Mouse (Mus musculus) thymus, postnatal 10 days (tissue): ENCODE measurements around the gene Elmod2.
"Not testable (repeated sequence)": the region's sequence is repeated elsewhere in the genome, so short reads cannot be mapped to it uniquely, and the experiment has no call there.

Source experiments
- DNase-seq, 2 experiments: peaks; one replicate each; pipeline ENCODE4 v3.0.0; 2021; ENCODE audit warnings: low spot score in 2 of 2

The Elmod2 gene

DNA sequence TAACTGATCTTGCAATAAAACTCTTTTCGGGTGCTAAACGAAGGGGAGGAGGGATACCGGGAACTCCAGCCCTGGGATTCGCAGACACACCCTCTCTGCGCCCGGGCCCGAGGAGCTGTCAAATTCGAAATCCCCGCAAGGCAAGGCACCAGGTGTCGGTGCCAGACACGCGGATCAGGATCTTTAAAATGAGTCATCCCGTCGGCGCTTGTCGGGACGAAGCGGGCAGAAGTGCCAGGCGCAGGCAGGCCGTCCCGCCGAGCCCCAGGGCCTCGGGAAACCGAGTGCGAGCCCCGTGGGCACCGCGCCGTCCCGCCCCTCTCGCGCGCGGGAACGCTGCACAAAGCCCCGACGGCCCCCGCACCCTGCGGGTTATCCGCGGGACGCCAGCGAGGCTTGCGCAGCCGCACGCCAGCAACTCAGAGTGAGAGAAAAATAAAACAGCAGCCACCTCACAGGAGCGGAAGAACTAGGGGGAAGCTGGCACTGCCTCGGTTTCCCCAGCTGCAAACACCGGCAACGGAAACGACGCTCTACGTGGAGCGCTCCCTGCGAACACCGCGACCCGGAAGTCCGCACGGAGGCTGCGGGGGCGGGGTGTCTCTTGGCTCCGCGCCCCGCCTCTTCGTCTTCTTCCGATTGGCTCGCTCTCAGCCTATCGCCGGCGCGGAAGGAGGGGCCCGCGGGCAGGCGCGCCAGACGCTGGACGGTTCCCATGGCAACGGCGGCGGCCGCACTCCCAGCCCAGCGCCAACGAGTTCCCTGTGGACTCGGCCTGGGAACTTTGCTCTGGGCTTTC lies at the start of gene Elmod2:
Gene Elmod2, minus strand, starts transcription at position 588 of the 799 bp plus-strand sequence.
- DNase-seq, result peak; percentile 92 to 97

DNA sequence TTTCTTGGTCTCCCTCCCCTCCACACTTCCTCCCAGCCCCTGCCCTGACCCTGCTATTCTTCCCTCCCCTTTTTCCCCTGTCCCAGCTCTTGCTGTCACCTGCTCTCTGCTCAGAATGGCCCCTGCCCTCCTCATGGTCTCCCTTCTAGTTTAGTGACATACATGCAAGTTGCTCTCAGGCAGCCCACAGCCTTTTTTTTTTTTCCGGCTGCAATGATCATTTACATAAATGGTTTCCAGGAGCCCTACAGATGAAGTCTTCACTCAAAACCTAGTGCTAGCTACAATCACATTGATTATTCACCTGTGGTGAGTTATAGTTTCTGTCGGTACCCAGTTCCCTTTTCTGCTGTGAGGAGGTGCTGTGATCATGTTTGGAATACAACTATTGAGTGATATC lies 48.7 kb upstream of the Elmod2 start:
- DNase-seq, result no peak

DNA sequence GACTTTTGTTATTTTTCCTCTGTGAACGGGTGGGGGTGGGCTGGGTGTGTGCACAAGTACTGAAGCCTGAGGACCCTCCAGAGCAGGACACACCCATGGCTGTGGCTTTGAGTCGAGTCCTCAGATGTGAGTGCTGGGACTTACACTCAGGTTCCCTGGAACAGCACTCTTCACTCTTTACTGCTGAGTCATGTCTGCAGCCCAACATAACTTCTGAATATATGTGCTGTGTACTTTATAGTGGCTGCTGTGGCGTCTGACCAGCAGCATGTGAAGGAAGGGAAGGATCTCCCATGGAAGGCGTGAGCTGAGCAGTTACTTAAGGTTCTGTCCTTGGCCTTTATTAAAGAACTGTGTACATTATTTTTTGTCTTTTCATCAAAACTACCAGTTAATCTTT lies 47.9 kb upstream of the Elmod2 start:
- DNase-seq, result no peak

DNA sequence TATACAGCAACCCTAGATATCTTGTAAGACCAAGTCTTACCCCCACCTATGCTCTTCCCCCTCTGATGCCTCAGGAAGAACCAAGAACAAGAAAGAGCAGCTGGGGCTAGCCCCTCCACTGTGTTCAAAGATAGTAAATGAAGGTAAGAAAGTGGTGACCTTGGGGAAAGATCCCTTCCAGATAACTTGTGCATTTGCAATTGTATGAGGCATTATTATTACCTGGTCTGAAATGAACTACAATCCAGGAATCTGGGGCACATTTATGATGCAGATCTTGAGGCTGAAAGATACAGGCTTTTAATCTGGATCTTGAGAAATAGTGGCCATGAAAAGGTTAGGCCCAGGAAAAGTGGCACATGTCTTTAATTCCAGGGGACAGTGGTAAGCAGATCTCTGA lies 44.9 kb upstream of the Elmod2 start:
- DNase-seq, result no peak

DNA sequence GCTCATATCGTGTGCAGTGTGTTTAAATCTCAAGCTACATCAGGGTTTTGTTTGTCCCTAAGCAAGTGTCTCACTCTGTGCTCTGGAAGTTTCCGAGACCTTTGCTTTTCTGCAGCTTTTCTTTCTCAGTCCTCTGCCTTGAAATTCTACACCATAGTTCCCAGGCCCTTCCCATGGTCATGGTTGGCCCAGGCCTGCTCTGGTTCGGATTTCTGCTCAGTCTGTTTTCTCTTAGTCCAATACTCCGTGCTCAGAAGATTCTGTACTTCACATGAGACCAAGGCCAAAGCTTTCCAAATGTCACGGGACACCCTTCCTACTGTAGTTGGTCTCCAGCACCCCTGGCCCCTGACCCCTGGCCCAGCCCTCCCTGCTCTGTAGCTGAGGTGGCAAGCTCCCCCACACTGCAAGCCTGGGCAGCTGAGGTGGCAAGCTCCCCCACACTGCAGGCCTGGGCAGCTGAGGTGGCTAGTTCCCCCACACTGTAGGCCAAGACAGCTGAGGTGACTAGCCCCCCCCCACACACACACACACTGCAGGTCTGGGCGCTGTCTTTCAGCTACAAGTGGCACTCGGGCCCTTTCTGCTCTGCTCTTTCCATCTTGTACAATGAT lies 31.0 kb upstream of the Elmod2 start:
- no peak for DNase-seq

DNA sequence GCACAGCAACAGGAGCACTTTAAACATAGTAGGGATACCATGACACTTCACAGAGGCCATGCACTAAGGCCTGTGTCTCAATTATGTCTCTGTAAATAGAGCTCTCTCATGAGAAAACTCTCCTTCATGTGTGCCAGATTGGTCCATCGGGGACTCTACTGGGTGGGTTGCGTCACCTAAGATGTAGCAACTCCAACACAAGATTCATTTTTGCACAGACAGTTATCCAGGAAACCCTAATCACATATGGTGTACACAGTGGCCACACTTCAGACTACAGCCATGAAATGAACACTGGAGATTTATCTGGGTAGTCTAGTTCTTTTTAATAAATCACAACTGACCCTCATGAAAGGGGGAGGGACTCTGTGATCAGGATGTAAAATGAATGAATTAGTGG lies 19.0 kb upstream of the Elmod2 start:
- no peak for DNase-seq

DNA sequence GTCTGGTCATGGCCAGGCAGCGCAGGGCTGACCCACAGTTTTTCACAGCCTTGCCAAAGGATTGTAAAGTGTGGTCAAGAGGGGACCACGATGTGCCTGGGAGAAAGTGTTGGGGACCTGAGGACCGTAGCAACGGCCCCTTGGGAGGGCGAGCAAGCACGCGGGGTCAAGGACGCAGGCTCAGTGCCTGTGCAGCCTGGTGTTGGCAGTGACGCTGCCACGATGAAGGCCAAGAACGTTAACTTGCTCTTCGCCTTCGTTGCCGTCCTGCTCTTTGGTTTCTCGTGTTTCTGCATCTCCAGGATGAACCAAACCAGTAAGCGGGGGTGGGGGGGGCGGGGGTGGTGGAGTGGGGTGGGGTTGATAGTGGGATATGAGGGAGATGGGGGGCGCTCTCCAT lies 16.0 kb upstream of the Elmod2 start, which contains the start of gene Mgat4d:
Gene Mgat4d, plus strand, starts transcription at position 209 of the 400 bp plus-strand sequence.
- DNase-seq, result no peak

DNA sequence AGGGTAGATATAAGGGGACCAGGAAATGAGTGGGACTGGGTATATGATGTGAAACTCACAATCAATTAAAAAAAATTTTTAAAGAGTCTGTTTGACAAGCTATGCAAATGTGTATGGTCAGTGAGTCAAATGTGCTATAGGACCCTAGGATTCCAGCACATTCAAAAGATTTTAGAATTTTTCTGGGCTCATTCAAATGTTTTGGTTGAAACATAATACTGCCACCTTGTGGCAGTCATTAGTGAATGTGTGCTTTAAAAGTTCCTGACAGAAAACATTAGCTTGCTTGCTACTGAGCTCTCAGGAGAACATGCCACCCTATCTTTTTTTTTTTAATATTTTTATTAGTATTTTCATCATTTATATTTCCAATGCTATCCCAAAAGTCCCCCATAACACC lies 10.4 kb upstream of the Elmod2 start:
- no peak for DNase-seq

DNA sequence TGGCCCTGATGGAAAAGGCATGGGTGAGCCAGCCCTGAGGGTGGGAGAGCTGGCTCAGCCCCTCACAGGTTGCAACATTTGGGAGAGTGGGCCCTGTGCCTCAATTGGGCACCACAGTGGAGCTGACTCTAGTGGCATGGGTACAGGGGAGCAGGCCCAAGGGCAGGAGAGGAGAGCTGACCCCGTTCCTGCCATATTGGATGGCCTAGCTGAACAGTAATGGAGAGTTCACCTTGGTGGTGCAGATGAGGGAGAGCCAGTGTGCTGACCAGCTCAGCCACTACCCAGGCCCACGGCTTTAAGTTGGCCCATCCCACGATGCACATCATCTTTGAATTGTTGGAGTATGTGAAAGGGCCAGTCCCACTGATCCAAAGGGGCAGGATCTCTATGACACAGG lies 9.8 kb upstream of the Elmod2 start:
- DNase-seq, result no peak

DNA sequence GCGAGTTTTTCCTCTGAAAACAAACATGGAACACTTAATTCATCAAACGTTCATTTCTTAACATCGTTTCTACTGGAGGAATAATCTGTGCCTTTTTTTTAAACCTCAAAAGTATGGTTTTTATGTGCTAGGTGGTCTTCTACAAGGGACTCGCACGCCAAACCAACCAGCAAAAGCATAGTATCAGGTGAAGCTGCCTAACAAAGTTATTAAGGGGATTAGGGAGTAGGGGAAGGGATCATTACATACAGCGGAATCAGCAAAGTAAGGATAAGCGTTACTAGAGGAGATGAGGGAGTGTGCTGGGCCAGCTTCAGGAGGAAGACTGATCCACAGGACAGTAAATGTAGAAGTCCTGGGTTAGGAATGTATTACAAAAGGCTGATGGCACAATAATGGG lies 578 bp upstream of the Elmod2 start:
- DNase-seq, result no peak

DNA sequence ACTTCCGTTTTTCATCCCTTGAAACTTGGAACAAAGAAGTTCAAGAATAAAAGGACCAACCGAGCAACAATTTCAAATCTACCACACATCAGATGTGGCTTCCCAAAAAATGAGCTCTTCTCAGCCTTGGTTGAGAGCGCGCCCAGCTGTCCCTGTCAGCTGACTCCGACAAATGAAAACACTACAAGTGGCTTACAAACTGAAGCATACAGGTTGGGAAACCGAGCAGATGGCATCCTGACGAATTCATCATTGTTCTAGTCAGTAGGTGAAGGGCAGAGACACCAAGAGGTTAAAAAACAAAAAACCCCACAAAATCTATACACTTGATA lies 753 bp downstream of the Elmod2 start:
- no peak for DNase-seq

DNA sequence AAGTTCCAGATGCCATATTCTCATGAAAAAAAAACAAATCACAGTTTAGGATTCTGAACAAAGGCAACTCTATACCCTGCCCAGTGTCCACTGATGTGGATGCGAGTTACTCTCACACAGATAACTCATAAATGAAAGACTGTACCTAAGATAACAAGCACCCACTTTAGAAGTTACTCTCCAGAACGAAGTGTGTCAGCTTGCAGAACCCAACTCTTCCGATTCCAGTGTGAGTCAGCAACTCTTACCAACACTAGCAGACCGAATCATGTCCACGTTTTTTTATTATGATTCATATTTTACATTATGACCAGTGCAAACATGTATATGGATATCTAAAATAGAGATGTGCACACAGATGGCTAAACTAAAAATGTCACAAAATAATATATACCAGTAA lies 4.4 kb downstream of the Elmod2 start:
- DNase-seq, result no peak

DNA sequence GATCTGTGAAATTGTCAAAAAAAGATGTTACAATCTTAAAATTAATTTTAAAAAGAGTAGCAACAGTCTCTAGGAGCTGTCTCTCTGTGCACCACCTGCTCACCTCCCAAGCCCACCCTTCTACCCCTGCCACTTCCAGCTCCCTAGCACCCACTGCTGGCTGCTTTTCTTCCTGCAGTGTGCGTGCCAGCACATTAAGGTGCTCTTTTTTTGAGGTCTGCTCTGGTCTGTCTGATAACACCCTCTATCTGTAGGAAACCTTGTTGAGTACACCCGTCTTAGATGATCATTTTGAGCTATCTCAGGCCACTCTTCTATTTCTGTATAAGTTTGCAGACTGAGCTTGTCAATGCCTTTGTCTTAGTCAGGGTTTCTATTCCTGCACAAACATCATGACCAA lies 9.2 kb downstream of the Elmod2 start:
- DNase-seq, result peak in 1 of 2 experiments; percentile 18

DNA sequence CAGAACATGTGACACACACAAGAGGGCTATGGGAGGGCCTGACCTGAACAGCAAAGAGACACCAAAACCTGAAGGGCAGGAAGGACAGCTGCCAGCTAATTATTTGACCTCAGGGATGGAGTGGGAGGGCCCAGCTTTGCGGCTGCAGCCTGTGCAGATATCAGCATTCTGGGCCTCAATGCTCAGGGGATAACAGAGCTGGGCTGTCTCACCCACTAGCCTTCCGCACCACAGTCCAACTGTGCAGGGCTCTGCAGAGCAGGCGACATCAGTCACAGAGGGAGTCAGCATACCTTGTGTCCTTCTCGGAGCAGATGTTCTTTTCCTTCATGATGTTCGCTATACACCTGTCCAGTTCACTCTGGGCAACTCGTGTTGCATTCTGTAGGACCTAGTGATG lies 9.9 kb downstream of the Elmod2 start:
- no peak for DNase-seq

DNA sequence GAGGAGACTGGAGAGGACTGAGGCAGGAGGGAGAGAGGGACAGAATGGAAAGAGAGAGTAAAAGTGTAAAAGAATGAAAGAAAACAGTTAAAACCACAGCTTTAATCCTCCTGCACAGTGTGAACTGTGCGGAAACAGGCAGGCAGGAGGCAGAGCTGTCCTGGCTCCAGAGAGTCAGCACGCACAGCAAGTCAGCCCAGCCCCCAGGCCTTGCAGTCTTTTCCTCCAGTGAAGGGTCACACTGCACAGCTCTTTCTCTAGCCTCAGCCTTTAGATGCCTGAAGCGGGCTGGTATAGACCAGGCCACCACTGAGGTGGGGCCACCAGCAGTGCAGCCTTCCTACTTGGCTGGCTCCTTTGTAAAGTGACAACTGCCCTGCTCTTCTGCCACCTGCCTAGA lies 11.7 kb downstream of the Elmod2 start:
- no peak for DNase-seq

DNA sequence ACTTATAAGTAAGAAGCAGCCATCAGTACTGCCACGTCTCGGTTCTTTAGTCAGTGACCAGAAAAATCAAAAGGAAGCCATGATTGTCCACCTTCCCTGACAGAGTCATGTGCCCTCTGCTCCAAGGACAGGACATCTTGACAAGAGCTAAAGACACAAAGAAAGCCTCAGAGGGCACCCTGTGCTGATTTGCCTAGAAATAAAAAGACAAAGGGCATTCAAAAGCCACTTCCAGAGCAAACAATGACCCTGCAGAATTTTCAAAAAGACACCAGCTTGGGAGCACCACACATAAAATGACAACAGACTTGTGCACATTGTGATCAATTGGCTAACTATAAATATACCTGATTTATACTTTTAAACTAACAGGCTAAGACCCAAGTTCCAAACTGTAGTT lies 16.6 kb downstream of the Elmod2 start:
- no peak for DNase-seq

DNA sequence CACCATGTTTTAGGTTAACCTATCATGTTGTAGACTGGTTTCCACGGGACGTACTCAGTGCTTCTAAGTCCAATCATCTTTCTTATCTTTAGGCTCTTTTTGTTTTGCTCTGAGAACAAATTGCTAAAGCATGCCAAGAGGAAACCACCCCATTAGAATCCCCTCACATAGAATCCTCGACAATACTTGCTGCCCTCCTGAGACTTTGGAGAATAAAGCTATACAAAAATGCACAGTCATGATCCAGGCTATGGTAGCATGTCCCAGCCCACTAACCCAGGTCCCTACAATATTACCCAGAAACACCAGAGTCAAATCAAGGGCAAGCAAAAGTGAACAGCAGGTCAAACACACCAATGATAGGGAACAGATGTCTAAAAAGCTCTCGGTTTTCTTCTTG lies 17.2 kb downstream of the Elmod2 start:
- not testable (repeated sequence) for DNase-seq

DNA sequence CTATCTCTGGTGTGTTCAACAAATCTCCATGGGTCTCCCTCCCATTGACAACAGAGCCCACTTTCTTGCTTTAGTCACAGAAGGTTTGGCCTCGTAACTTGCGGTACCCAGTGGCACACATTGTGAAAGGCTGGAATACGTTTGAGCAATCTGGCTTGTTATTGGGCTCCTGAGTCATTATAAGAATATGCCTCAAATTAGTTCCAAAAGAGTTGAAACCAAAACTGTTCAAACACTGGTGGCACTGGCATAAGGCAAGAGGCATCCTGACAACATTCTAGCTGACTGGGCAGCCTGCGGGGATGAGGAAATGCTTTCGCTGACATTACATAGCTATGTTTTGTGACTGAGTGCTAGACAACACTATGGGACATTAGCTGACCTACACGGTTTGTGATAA lies 22.4 kb downstream of the Elmod2 start:
- no peak for DNase-seq

DNA sequence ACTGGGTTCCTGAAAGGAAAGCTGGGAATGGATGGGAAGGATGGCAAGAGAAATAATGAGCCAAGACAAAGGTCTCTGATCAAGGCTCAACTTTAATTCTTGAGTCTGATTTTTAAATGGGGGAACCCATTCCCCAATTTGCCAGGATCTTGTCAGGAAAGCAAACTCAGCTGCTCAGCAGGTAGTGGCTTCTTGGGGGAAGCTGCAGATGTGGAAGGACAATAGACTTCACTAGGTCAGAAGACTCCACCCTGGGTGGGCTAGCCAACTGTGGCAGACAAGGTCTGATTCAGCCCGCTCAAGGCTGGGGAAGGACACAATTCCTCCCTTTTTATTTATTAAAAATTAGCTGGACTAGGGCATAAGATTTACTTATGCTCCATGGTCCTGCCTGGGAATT lies 27.3 kb downstream of the Elmod2 start:
- no peak for DNase-seq

DNA sequence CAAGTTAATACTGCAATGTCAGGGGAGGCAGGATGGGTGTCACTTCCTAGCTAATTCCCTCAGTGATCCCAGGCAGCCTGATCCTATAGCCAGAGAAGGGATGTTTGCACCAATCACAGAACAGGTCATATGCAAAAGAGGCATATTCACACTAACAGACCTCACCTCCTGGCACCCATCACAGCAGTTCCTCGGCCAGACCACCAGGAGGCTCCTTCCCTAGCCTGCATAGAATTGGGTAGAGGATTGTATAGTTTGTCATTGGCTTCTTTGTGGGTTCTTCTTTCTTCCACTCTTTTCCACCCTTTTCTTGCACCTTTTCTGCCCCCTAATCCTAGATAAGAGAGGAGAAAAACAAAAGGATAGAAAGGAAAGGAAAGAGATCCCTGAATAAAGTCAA lies 32.2 kb downstream of the Elmod2 start:
- peak in 1 of 2 experiments; percentile 13 for DNase-seq

DNA sequence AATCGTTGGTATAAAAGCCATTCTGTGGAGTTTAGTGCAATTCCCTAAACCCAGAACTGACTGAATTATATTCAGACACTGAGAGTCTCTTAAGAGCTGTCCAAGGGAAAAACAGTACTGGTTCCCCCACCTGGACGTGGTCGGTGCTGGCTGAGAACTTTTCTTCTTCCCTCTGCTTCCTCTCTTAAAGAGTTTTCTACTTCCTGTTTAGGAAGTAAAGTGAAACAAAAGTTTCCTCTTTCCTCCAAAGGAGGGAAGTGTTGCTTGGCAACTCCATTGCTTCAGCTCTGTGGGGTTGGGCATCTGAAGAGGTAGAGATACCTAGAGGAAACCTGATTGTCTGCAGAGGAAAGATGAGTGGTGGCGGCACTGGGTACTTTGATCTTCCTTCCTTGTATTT lies 34.9 kb downstream of the Elmod2 start:
- DNase-seq, result no peak

DNA sequence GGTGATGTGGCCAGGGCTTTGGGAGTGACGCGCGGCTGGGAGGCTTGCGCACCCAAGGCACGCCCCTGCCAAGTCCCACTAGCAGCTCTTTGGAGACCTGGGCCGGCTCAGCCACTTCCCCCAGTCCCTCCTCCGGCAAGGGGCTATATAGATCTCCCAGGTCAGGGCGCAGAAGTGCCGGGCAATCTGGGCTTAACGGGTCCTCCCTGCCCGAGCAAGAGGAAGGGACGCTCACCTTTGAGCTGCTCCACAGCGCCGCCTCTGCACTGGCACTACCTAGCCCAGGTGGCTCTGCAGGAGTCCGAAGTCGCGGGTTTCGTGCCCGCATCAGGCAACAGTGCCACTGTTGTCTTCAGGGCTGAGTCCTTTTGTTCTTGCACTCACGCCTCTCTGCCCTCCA lies 42.1 kb downstream of the Elmod2 start, which contains the start of gene Ucp1:
Gene Ucp1, plus strand, starts transcription at position 177 of the 400 bp plus-strand sequence.
- no peak for DNase-seq

DNA sequence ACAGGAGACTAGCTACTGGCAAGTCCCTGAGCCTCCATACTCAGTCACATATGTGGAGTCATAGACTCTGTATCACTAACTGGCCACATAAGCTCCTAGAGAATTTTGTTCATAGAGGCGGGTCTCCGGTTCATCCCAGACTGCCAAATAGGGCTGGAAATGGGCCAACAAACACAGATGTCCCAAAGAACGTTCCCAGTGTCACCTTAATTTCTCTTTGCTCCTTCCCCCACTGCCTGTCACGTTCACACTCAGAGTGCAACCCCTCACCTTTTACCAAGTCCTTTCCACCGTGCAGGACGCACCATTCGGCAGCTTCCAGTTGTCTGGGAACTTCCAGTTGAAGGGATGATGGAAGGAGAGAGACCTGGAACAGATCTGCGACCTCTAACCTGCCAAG lies 46.9 kb downstream of the Elmod2 start:
- no peak for DNase-seq

DNA sequence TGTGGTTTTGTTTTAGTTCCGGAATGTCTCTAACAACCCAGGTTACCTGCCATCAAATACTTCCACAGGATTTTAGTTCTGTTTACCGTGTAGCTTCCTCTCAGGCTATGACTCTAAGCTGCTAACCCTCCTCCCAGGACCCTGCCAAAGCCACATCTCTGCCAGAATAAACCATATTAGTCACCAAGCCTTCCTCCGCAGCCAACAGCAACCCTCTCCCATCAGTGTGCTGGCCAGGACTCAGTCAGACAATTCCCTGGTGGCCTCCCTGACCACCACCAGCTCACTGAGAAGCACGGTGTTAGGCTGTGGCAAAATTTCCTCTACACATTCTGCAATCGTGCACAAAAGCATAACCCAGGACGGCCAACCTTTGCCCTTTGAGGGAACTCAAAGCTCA lies 53.9 kb downstream of the Elmod2 start:
- DNase-seq, result no peak
